Mouse (Mus musculus) cerebellum, adult 18-20 months (tissue): ENCODE results near the gene Dmrta1.
"Not testable (repeated sequence)": the region's sequence is repeated elsewhere in the genome, so short reads cannot be mapped to it uniquely, and the experiment has no call there.

ENCODE experiments used
- DNase-seq, 2 experiments: peaks; one replicate each; pipeline ENCODE4 v3.0.0; 2021

The Dmrta1 gene

GRCm38 (mm10) chr4:89679195-89679594, at the start of gene Dmrta1:
Gene Dmrta1 (plus strand): TSS chr4:89679436.
- no peak for DNase-seq

GRCm38 (mm10) chr4:89630374-89631079, 48.7 kb upstream of the Dmrta1 start:
- no peak for DNase-seq

- DNase-seq: no peak
These were observed 47.7 kb upstream of the Dmrta1 start for GRCm38 (mm10) chr4:89631560-89631959.

GRCm38 (mm10) chr4:89638651-89639050, 40.6 kb upstream of the Dmrta1 start:
- DNase-seq: no peak

GRCm38 (mm10) chr4:89644235-89645115, 34.8 kb upstream of the Dmrta1 start:
- no peak for DNase-seq

GRCm38 (mm10) chr4:89650352-89651311, 28.6 kb upstream of the Dmrta1 start:
- no peak for DNase-seq

GRCm38 (mm10) chr4:89651312-89651686, 27.9 kb upstream of the Dmrta1 start:
- DNase-seq: no peak

GRCm38 (mm10) chr4:89651779-89652178, 27.5 kb upstream of the Dmrta1 start:
- DNase-seq: no peak

GRCm38 (mm10) chr4:89663406-89663805, 15.8 kb upstream of the Dmrta1 start:
- DNase-seq: no peak

GRCm38 (mm10) chr4:89674711-89675110, 4.5 kb upstream of the Dmrta1 start:
- DNase-seq: no peak

- no peak for DNase-seq
These were observed 1.3 kb upstream of the Dmrta1 start for GRCm38 (mm10) chr4:89677903-89678302.

GRCm38 (mm10) chr4:89678713-89679112, 523 bp upstream of the Dmrta1 start:
- no peak for DNase-seq

GRCm38 (mm10) chr4:89687961-89688803, 8.9 kb downstream of the Dmrta1 start:
- DNase-seq: no peak

GRCm38 (mm10) chr4:89688804-89689497, 9.7 kb downstream of the Dmrta1 start:
- no peak for DNase-seq

- DNase-seq: no peak
These were observed 12.7 kb downstream of the Dmrta1 start for GRCm38 (mm10) chr4:89691936-89692335.

GRCm38 (mm10) chr4:89692780-89693179, 13.5 kb downstream of the Dmrta1 start:
- no peak for DNase-seq

GRCm38 (mm10) chr4:89695589-89695988, 16.4 kb downstream of the Dmrta1 start:
- no peak for DNase-seq

- no peak for DNase-seq
These were observed 18.7 kb downstream of the Dmrta1 start for GRCm38 (mm10) chr4:89697951-89698350.

- not testable (repeated sequence) for DNase-seq
These were observed 44.4 kb downstream of the Dmrta1 start for GRCm38 (mm10) chr4:89723526-89724190.
